Mouse (Mus musculus): Measurements from ENCODE around the gene Psg25.

GRCm38 (mm10) chr7:18524668-18525067 is 7.4 kb downstream of the Psg25 start:
- TF ChIP-seq POLR2A (IDR thresholded peaks at IDR 0.05; ENCODE audit: insufficient read depth, low read depth, low read length): no peak
- TF ChIP-seq EP300 (IDR thresholded peaks at IDR 0.05; ENCODE audit: insufficient read depth, low read depth, low read length): no peak
- TF ChIP-seq CTCF (IDR thresholded peaks at IDR 0.05): no peak

Data from heart, adult 2 months (tissue).